22 mouse cellular contexts compared by ENCODE assay signal in genomic region chr3:110820709-110821401, GRCm38 (mm10).
DNase-seq lines count a peak whose midpoint lies in the region; ATAC-seq and TF ChIP-seq lines count a peak whose summit lies in the region.
"Had no signal": no experiment of that assay in that cellular context is flagged by ENCODE, and none has a peak within 500 bp of the region (broad histone marks: within the 10 kb centered on the region; RNA-seq: fewer than 3 reads in every experiment).

No protein-coding gene starts in this region.

- no peak for TF ChIP-seq POLR2A in brain, embryonic 14.5 days (IDR thresholded peaks at IDR 0.05; ENCODE audit: borderline replicate concordance, extremely low read depth, insufficient read depth, insufficient read length, poor library complexity, severe bottlenecking)

- no peak overlapping the region for H3K4me2 ChIP-seq in hindbrain, postnatal 0 days (ENCODE audit: low read depth, low read length)
- H3K4me2 ChIP-seq in hindbrain, embryonic 13.5 days, result no peak overlapping the region
- no peak overlapping the region for H3K4me2 ChIP-seq in midbrain, embryonic 16.5 days (ENCODE audit: low read length)
- no peak overlapping the region for H3K4me2 ChIP-seq in midbrain, postnatal 0 days (ENCODE audit: low read depth, low read length, poor library complexity, severe bottlenecking)
- no peak overlapping the region for H3K4me2 ChIP-seq in kidney, embryonic 16.5 days (replicated peaks; ENCODE audit: low read depth, low read length)
- H3K4me2 ChIP-seq: heart, embryonic 11.5 days; hindbrain, embryonic 12.5 days had no signal

- no peak for ATAC-seq in hindbrain, postnatal 0 days
- no peak for ATAC-seq in hindbrain, embryonic 13.5 days (ENCODE audit: low FRiP score)
- ATAC-seq in midbrain, embryonic 16.5 days, result peak; percentile 80
- peak; percentile 66 for ATAC-seq in midbrain, postnatal 0 days (ENCODE audit: low FRiP score)
- ATAC-seq in kidney, embryonic 16.5 days (ENCODE audit: low FRiP score, low TSS enrichment), result no peak
- ATAC-seq: CD4-positive, CD25-positive, alpha-beta regulatory T cell, adult 4 months; forebrain, embryonic 16.5 days; hindbrain, embryonic 16.5 days; inflammation-experienced regulatory T-cells, adult 6 months had no signal

- no peaks in the 10 kb centered on the region for H3K4me1 ChIP-seq in hindbrain, postnatal 0 days (ENCODE audit: insufficient read depth, low read length)
- no peaks in the 10 kb centered on the region for H3K4me1 ChIP-seq in hindbrain, embryonic 13.5 days (replicated peaks)
- H3K4me1 ChIP-seq in midbrain, embryonic 16.5 days (ENCODE audit: control insufficient read depth, insufficient read depth, low read length), result no peaks in the 10 kb centered on the region
- H3K4me1 ChIP-seq in midbrain, embryonic 10.5 days, result no peaks in the 10 kb centered on the region
- no peaks in the 10 kb centered on the region for H3K4me1 ChIP-seq in midbrain, postnatal 0 days (ENCODE audit: insufficient read depth, low read length)
- H3K4me1 ChIP-seq in kidney, embryonic 16.5 days (ENCODE audit: insufficient read depth, low read length), result no peaks in the 10 kb centered on the region
- H3K4me1 ChIP-seq: hindbrain, embryonic 12.5 days had no signal

- H3K4me3 ChIP-seq in hindbrain, postnatal 0 days (ENCODE audit: low read length), result no peak overlapping the region
- no peak overlapping the region for H3K4me3 ChIP-seq in hindbrain, embryonic 13.5 days
- no peak overlapping the region for H3K4me3 ChIP-seq in midbrain, embryonic 16.5 days (ENCODE audit: low read depth, low read length)
- no peak overlapping the region for H3K4me3 ChIP-seq in midbrain, embryonic 10.5 days
- no peak overlapping the region for H3K4me3 ChIP-seq in midbrain, postnatal 0 days (ENCODE audit: low read depth, low read length)
- H3K4me3 ChIP-seq in kidney, embryonic 16.5 days (ENCODE audit: low read length), result no peak overlapping the region
- H3K4me3 ChIP-seq: gastrocnemius, adult 2 months; hindbrain, embryonic 12.5 days had no signal

- WGBS in hindbrain, postnatal 0 days, result 53% methylated on average over 3 of the region's 3 CpGs
- 75% methylated on average over 3 of the region's 3 CpGs for WGBS in hindbrain, embryonic 13.5 days
- WGBS in midbrain, embryonic 16.5 days, result 40% methylated on average over 3 of the region's 3 CpGs
- 83% methylated on average over 3 of the region's 3 CpGs for WGBS in midbrain, embryonic 10.5 days
- WGBS in midbrain, postnatal 0 days, result 34% methylated on average over 3 of the region's 3 CpGs
- WGBS in kidney, embryonic 16.5 days, result 75% methylated on average over 3 of the region's 3 CpGs

- no peaks in the 10 kb centered on the region for H3K27me3 ChIP-seq in hindbrain, postnatal 0 days (ENCODE audit: insufficient read depth, low read length)
- H3K27me3 ChIP-seq in hindbrain, embryonic 13.5 days, result no peaks in the 10 kb centered on the region
- no peaks in the 10 kb centered on the region for H3K27me3 ChIP-seq in midbrain, embryonic 16.5 days (ENCODE audit: control insufficient read depth, insufficient read depth, low read depth, low read length)
- no peaks in the 10 kb centered on the region for H3K27me3 ChIP-seq in midbrain, embryonic 10.5 days (ENCODE audit: low read depth, poor library complexity, severe bottlenecking)
- no peaks in the 10 kb centered on the region for H3K27me3 ChIP-seq in midbrain, postnatal 0 days (ENCODE audit: insufficient read depth, low read length)
- no peaks in the 10 kb centered on the region for H3K27me3 ChIP-seq in kidney, embryonic 16.5 days (ENCODE audit: insufficient read depth, low read length)
- H3K27me3 ChIP-seq: hindbrain, embryonic 12.5 days had no signal

- H3K36me3 ChIP-seq in hindbrain, postnatal 0 days (ENCODE audit: insufficient read depth, low read length), result no peaks in the 10 kb centered on the region
- H3K36me3 ChIP-seq in hindbrain, embryonic 13.5 days, result no peaks in the 10 kb centered on the region
- no peaks in the 10 kb centered on the region for H3K36me3 ChIP-seq in midbrain, embryonic 16.5 days (ENCODE audit: control insufficient read depth, insufficient read depth, low read length)
- no peaks in the 10 kb centered on the region for H3K36me3 ChIP-seq in midbrain, embryonic 10.5 days
- H3K36me3 ChIP-seq in midbrain, postnatal 0 days (ENCODE audit: insufficient read depth, low read length), result no peaks in the 10 kb centered on the region
- H3K36me3 ChIP-seq in kidney, embryonic 16.5 days (ENCODE audit: insufficient read depth, low read length), result no peaks in the 10 kb centered on the region
- H3K36me3 ChIP-seq: hindbrain, embryonic 12.5 days had no signal

- H3K27ac ChIP-seq in hindbrain, postnatal 0 days, result no peak overlapping the region
- no peak overlapping the region for H3K27ac ChIP-seq in hindbrain, embryonic 13.5 days
- no peak overlapping the region for H3K27ac ChIP-seq in midbrain, embryonic 16.5 days (ENCODE audit: low read length)
- no peak overlapping the region for H3K27ac ChIP-seq in midbrain, embryonic 10.5 days (replicated peaks)
- no peak overlapping the region for H3K27ac ChIP-seq in midbrain, postnatal 0 days (ENCODE audit: low read depth, low read length)
- H3K27ac ChIP-seq in kidney, embryonic 16.5 days (ENCODE audit: low read length), result no peak overlapping the region
- H3K27ac ChIP-seq: gastrocnemius, adult 2 months; hindbrain, embryonic 12.5 days had no signal

- DNase-seq in hindbrain, postnatal 0 days (ENCODE audit: low spot score), result peak; percentile 25
- DNase-seq in midbrain, embryonic 10.5 days (ENCODE audit: low spot score), result no peak
- peak; percentile 55 for DNase-seq in brain, embryonic 14.5 days (ENCODE audit: low read depth)
- peak; percentile 14 for DNase-seq in midbrain, postnatal 0 days (ENCODE audit: low spot score)
- no peak for DNase-seq in spleen, postnatal 10 days (ENCODE audit: low spot score in 2 of 2)
- DNase-seq: adrenal gland, adult 2 months; adrenal gland, postnatal 14 days; cerebellum, adult 11 months; cerebellum, adult 2 months; cerebellum, adult 9-11 months; gastrocnemius, adult 2 months; gastrocnemius, postnatal 14 days; heart, adult 11 months had no signal

- no peak for TF ChIP-seq CTCF in hindbrain, postnatal 0 days (IDR thresholded peaks at IDR 0.05; ENCODE audit: low read depth)
- TF ChIP-seq CTCF in brain, embryonic 14.5 days (IDR thresholded peaks at IDR 0.05; ENCODE audit: borderline replicate concordance, extremely low read depth, insufficient read depth, insufficient read length), result no peak
- no peak for TF ChIP-seq CTCF in midbrain, postnatal 0 days (IDR thresholded peaks at IDR 0.05)

- H3K9ac ChIP-seq in hindbrain, postnatal 0 days (replicated peaks; ENCODE audit: low read length), result no peak overlapping the region
- H3K9ac ChIP-seq in hindbrain, embryonic 13.5 days, result no peak overlapping the region
- no peak overlapping the region for H3K9ac ChIP-seq in midbrain, embryonic 16.5 days (ENCODE audit: low read depth, low read length)
- H3K9ac ChIP-seq in midbrain, postnatal 0 days (replicated peaks; ENCODE audit: low read length, poor library complexity, severe bottlenecking), result no peak overlapping the region
- H3K9ac ChIP-seq in kidney, embryonic 16.5 days (replicated peaks; ENCODE audit: low read length), result no peak overlapping the region
- H3K9ac ChIP-seq: hindbrain, embryonic 12.5 days had no signal

- H3K9me3 ChIP-seq in hindbrain, postnatal 0 days (ENCODE audit: low read length), result no peaks in the 10 kb centered on the region
- no peaks in the 10 kb centered on the region for H3K9me3 ChIP-seq in hindbrain, embryonic 13.5 days
- H3K9me3 ChIP-seq in midbrain, embryonic 16.5 days (replicated peaks; ENCODE audit: control insufficient read depth, low read length, poor library complexity, severe bottlenecking), result no peaks in the 10 kb centered on the region
- H3K9me3 ChIP-seq in midbrain, embryonic 10.5 days (replicated peaks), result no peaks in the 10 kb centered on the region
- H3K9me3 ChIP-seq in midbrain, postnatal 0 days (ENCODE audit: low read length), result no peaks in the 10 kb centered on the region
- no peaks in the 10 kb centered on the region for H3K9me3 ChIP-seq in kidney, embryonic 16.5 days (ENCODE audit: low read length)
- H3K9me3 ChIP-seq: hindbrain, embryonic 12.5 days had no signal

Comparison
In these comparisons a context has a peak if more than half of its experiments do, and no peak if none do; other contexts are left out.
1. DNase-seq: peak in hindbrain, postnatal 0 days (single experiment), brain, embryonic 14.5 days (single experiment) and midbrain, postnatal 0 days (single experiment); none in midbrain, embryonic 10.5 days (single experiment) and spleen, postnatal 10 days (0 of 2).
2. ATAC-seq: peak in midbrain, embryonic 16.5 days (single experiment) and midbrain, postnatal 0 days (single experiment); none in hindbrain, postnatal 0 days (single experiment), hindbrain, embryonic 13.5 days (single experiment) and kidney, embryonic 16.5 days (single experiment).